In the genomic region with DNA sequence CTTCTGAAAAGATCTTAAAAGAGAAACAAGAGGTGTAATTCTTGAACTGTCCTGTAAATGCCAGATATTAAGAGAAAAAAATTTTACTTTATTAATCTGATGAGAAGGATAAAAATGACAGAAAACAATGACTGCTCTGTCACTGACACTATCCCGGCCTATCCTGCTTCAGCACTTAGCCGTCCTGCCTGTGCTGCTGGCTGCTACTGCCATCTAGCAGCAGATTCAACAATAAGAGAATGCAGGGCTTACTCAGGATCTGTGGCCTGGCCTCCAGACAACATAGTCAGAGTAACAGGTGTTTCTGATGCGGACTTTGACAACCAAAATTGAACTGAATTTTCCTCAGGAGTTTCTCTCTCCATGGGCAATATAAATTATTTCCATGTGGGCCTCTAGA, we compare ENCODE assay signal across 8 mouse cellular contexts. TPM values are rescaled to one million over a fixed set of nuclear protein-coding genes. Genes with fewer than 3 reads are reported as not detected.
A peak's percentile ranks its signal among the peaks of the same experiment; 100 is the strongest.
DNase-seq lines count a peak whose midpoint lies in the region; ATAC-seq and TF ChIP-seq lines count a peak whose summit lies in the region.

No protein-coding gene starts in this region.

- no peaks in the 10 kb centered on the region for H3K4me1 ChIP-seq in midbrain, postnatal 0 days (ENCODE audit: insufficient read depth, low read length)
- H3K4me1 ChIP-seq in midbrain, embryonic 16.5 days (ENCODE audit: control insufficient read depth, insufficient read depth, low read length): no peaks in the 10 kb centered on the region

- no peaks in the 10 kb centered on the region for H3K79me2 ChIP-seq in myocyte (ENCODE audit: control insufficient read depth, insufficient read depth)

- no peaks in the 10 kb centered on the region for H3K36me3 ChIP-seq in midbrain, postnatal 0 days (ENCODE audit: insufficient read depth, low read length)
- no peaks in the 10 kb centered on the region for H3K36me3 ChIP-seq in midbrain, embryonic 16.5 days (ENCODE audit: control insufficient read depth, insufficient read depth, low read length)
- no peaks in the 10 kb centered on the region for H3K36me3 ChIP-seq in myocyte (ENCODE audit: control insufficient read depth, insufficient read depth)

- H3K27me3 ChIP-seq in midbrain, postnatal 0 days (ENCODE audit: insufficient read depth, low read length): no peaks in the 10 kb centered on the region
- no peaks in the 10 kb centered on the region for H3K27me3 ChIP-seq in midbrain, embryonic 16.5 days (ENCODE audit: control insufficient read depth, insufficient read depth, low read depth, low read length)
- H3K27me3 ChIP-seq in myocyte (ENCODE audit: control insufficient read depth, insufficient read depth, insufficient read length): no peaks in the 10 kb centered on the region

- H3ac ChIP-seq in myocyte (ENCODE audit: control insufficient read depth, insufficient read length): no peak overlapping the region

- no peak overlapping the region for H3K9ac ChIP-seq in midbrain, postnatal 0 days (replicated peaks; ENCODE audit: low read length, poor library complexity, severe bottlenecking)
- H3K9ac ChIP-seq in midbrain, embryonic 16.5 days (ENCODE audit: low read depth, low read length): no peak overlapping the region

- no peak for TF ChIP-seq POLR2A in myocyte (IDR thresholded peaks at IDR 0.05; ENCODE audit: insufficient read length, low read depth)

- H3K4me2 ChIP-seq in midbrain, postnatal 0 days (ENCODE audit: low read depth, low read length, poor library complexity, severe bottlenecking): no peak overlapping the region
- H3K4me2 ChIP-seq in midbrain, embryonic 16.5 days (ENCODE audit: low read length): no peak overlapping the region
- H3K4me2 ChIP-seq in myocyte (ENCODE audit: low read depth): no peak overlapping the region

- H3K9me3 ChIP-seq in midbrain, postnatal 0 days (ENCODE audit: low read length): no peaks in the 10 kb centered on the region
- H3K9me3 ChIP-seq in midbrain, embryonic 16.5 days (replicated peaks; ENCODE audit: control insufficient read depth, low read length, poor library complexity, severe bottlenecking): no peaks in the 10 kb centered on the region

- ATAC-seq in midbrain, postnatal 0 days (ENCODE audit: low FRiP score): no peak
- ATAC-seq in midbrain, embryonic 16.5 days: no peak
- no peak for ATAC-seq in megakaryocyte, adult 5-6 weeks (ENCODE audit: poor library complexity, severe bottlenecking)

- H3K4me3 ChIP-seq in midbrain, postnatal 0 days (ENCODE audit: low read depth, low read length): no peak overlapping the region
- H3K4me3 ChIP-seq in midbrain, embryonic 16.5 days (ENCODE audit: low read depth, low read length): no peak overlapping the region
- no peak overlapping the region for H3K4me3 ChIP-seq in myocyte

- 29% methylated on average over 3 of the region's 3 CpGs for WGBS in midbrain, postnatal 0 days
- WGBS in midbrain, embryonic 16.5 days: 25% methylated on average over 3 of the region's 3 CpGs

- TF ChIP-seq CTCF in midbrain, postnatal 0 days (IDR thresholded peaks at IDR 0.05): peak; percentile 87

- H3K27ac ChIP-seq in midbrain, postnatal 0 days (ENCODE audit: low read depth, low read length): no peak overlapping the region
- H3K27ac ChIP-seq in midbrain, embryonic 16.5 days (ENCODE audit: low read length): no peak overlapping the region

- peak; percentile 26 to 49 for DNase-seq in adrenal gland, postnatal 36 days
- DNase-seq in adrenal gland, postnatal 25 days: no peak
- DNase-seq in midbrain, postnatal 0 days (ENCODE audit: low spot score): peak; percentile 71
- peak; percentile 42 for DNase-seq in embryo, embryonic 11 days
- peak; percentile 34 for DNase-seq in layer of hippocampus, adult 9-11 months

TF ChIP-seq in myocyte, 11 proteins besides CTCF, POLR2A, EP300 and RAD21:
- TF ChIP-seq MYOG (IDR thresholded peaks at IDR 0.05; ENCODE audit: control insufficient read depth in 1 of 3, insufficient read depth in 1 of 3, insufficient read length in 2 of 3, low read depth in 2 of 3): no peak
- TF ChIP-seq MYOD1 (IDR thresholded peaks at IDR 0.05; ENCODE audit: control insufficient read depth in 1 of 3, insufficient read length in 2 of 3, low read depth in 2 of 3): peak in 2 of 3 experiments; percentile 15 to 18
- TF ChIP-seq POLR2AphosphoS2 (IDR thresholded peaks at IDR 0.05; ENCODE audit: insufficient read length, low read depth): no peak

RNA-seq across cellular contexts. Expression of a gene that starts 12.8 kb away (rescaled TPM):
- total RNA-seq in adrenal gland, postnatal 36 days (2021): 1 to 10 TPM; 3.7 to 4.7 TPM
- total RNA-seq in adrenal gland, postnatal 25 days (2021): 4.1 and 5.0 TPM in 2 replicates
- 3.3 and 3.5 TPM in 2 replicates for total RNA-seq in midbrain, postnatal 0 days (2014; rRNA removed)
- polyA plus RNA-seq in midbrain, postnatal 0 days (2015; fragmentation: Nextera tagmentation; extraction: Ambion mirVana): 2.9 and 3.5 TPM in 2 replicates
- 5.1 and 5.4 TPM in 2 replicates for polyA plus RNA-seq in midbrain, embryonic 16.5 days (2015; fragmentation: Nextera tagmentation; extraction: Ambion mirVana)
- 25.9 TPM for polyA plus RNA-seq in myocyte (2012; fragmentation: generic; extraction: Trizol)
- 9.7 and 9.8 TPM in 2 replicates for total RNA-seq in megakaryocyte, adult 5-6 weeks (2015)
- total RNA-seq in megakaryocyte, adult 5-6 weeks (2017): 7.5 and 8.9 TPM in 2 replicates
